Mouse (Mus musculus): Measurements from ENCODE around the gene Klf14. TPM values are rescaled to one million over a fixed set of nuclear protein-coding genes. Genes with fewer than 3 reads are reported as not detected.

Gene Klf14
- polyA plus RNA-seq, 1 experiment from 2014 or later: 0.10 TPM

DNA sequence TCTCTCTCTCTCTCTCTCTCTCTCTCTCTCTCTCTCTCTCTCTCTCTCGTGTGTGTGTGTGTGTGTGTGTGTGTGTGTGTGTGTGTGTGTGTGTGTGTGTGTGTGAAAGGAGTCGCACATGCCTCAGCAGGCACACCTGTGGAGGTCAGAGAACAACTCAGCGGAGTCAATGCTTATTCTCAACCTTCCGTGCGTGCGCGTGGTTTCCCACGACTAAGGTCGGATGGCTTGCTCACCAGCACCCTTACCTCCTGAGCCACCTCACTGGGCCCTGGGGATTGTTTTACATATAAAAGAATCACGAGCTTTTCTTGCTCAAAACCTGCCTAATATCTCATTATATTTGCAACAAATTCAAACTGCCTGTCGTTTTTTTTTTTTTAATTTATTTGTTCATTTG, 37.1 kb downstream of the Klf14 start:
- 77% methylated on average over 9 of the region's 11 CpGs for WGBS
- ATAC-seq (ENCODE audit: low FRiP score): no peak
- no peaks in the 10 kb centered on the region; the same call in 1 of the 2 replicates for H3K9me3 ChIP-seq
- H3K27ac ChIP-seq: no peak overlapping the region
- no peak overlapping the region for H3K9ac ChIP-seq
- no peaks in the 10 kb centered on the region for H3K27me3 ChIP-seq
- H3K4me2 ChIP-seq: 0 out of 2 replicates have a peak overlapping the region, but pooled peaks have one; percentile 46
- no peaks in the 10 kb centered on the region for H3K36me3 ChIP-seq
- peaks cover 5% of the 10 kb centered on the region for H3K4me1 ChIP-seq (replicated peaks)
- H3K4me3 ChIP-seq: no peak overlapping the region

DNA sequence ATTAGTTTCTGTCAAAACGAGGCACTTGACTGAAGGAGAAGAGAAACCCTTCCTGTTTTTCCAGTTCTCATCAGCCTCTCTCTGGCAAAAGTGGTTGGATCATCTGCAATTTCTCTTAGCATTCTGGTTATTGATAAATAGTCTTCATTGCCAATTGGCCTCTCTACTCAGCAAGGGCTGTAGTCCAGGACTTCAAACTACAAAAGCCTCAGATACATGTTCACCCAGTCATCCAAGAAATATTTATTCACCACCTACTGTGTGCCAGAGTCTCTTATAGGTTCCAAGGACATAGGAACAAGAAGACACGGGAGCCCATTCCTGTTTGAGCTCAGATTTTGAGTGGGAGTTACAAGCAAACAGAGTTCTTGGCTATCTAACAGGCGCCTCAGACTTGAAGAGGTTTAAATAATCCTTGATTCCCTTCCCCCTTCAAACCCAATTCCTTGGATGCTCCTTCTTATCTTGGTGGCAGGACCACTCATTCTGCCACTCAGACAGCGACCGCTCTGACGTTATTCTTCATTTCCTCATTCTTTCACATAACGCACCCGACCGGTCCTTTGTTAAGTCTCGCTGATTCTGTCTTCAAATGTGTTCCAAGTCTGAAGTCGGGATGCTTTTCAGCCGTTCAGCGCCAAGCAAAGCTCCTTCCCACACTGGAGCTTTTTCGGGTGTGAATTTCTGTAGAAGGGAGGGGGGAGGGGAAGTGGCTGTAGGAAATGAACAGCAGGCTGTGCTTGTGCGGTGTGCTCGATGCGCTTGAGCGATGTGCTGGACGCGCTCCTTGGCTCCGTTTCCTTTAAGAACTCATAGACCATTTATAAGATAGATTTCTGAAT, 37.8 kb downstream of the Klf14 start:
- no peak for ATAC-seq (ENCODE audit: low FRiP score)
- 43% methylated on average over 21 of the region's 21 CpGs for WGBS
- peak overlapping the region; percentile 17 for H3K4me3 ChIP-seq
- H3K36me3 ChIP-seq: no peaks in the 10 kb centered on the region
- no peaks in the 10 kb centered on the region; the same call in 1 of the 2 replicates for H3K9me3 ChIP-seq
- H3K4me1 ChIP-seq (replicated peaks): peaks cover 5% of the 10 kb centered on the region
- H3K27ac ChIP-seq: no peak overlapping the region
- H3K27me3 ChIP-seq: no peaks in the 10 kb centered on the region
- H3K9ac ChIP-seq: no peak overlapping the region
- H3K4me2 ChIP-seq: peak overlapping the region; percentile 46

DNA sequence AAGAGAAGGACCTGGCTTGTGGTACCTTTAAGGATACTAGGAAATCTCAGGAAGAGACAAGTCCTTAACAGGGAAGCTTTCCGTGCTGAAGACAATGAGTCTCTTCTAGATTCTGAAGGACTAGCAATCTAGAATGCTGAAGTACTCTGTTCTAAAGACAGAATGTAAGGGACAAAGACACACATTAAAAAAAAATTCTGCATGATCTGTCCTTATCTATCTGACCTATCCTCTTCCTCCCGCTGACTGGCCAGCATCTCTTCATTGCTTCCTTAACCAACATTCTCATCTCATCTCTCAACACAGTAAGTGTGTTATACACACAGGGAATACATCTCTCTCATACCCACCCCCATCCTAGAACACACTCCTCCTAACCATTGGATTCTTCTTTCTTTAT, 43.4 kb downstream of the Klf14 start, which contains the start of gene Tsga13:
Gene Tsga13, minus strand, starts transcription at position 101 of the 400 bp plus-strand sequence.
- H3K27ac ChIP-seq: no peak within 1 kb of the TSS
- WGBS: 93% methylated on average over 2 of the region's 2 CpGs

DNA sequence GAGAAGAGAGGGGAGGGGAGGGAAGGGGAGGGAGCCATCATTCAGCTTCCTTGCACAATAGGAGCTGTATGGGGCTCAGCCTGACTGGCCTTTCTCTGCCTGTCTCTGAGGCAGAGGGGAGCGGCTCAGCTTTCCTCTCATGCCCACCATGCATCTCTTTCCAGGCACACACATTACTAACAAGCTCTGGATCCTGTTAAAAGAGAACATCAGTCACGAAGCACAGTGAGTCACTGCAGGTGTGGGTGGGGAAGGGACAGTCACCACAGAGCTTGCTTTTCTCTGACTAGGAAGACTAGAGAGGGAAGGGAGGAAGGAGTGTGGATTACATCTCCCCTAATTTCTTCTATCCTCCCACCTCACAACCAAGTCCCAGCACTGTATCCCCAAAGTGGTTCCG, 50.9 kb downstream of the Klf14 start:
- Histone ChIP-seq H3K4me3 (no peak overlapping the region), H3K27ac (peak overlapping the region; percentile 6; the same call in 1 of the 2 replicates), H3K4me1 (replicated peaks) (no peaks in the 10 kb centered on the region), H3K4me2 (no peak overlapping the region), H3K27me3 (no peaks in the 10 kb centered on the region), H3K36me3 (no peaks in the 10 kb centered on the region), H3K9me3 (no peaks in the 10 kb centered on the region), H3K9ac (no peak overlapping the region)
- WGBS: 44% methylated on average over 3 of the region's 3 CpGs
- no peak for ATAC-seq (ENCODE audit: low FRiP score)

More for the DNA sequence above, 43.4 kb downstream of the Klf14 start, which contains the start of gene Tsga13:
- Histone ChIP-seq H3K27me3 (no peaks in the 10 kb centered on the region), H3K9ac (no peak within 1 kb of the TSS), H3K36me3 (no peaks in the 10 kb centered on the region), H3K4me3 (no peak within 1 kb of the TSS), H3K9me3 (no peaks in the 10 kb centered on the region), H3K4me2 (no peak within 1 kb of the TSS), H3K4me1 (replicated peaks) (peaks cover 5% of the 10 kb centered on the region)
- no peak for ATAC-seq (ENCODE audit: low FRiP score)

Other genes starting within 250 kb of the Klf14 start
- gene Mest, start 235.5 kb downstream of the Klf14 start, polyA plus RNA-seq (2015; fragmentation: Nextera tagmentation; extraction: Ambion mirVana): 367 and 379 TPM in 2 replicates
- gene Copg2, start 62.3 kb downstream of the Klf14 start, polyA plus RNA-seq (2015; fragmentation: Nextera tagmentation; extraction: Ambion mirVana): 31.8 and 34.9 TPM in 2 replicates
- 0.44 and 0.63 TPM in 2 replicates for gene Tsga13, start 43.5 kb downstream of the Klf14 start, polyA plus RNA-seq (2015; fragmentation: Nextera tagmentation; extraction: Ambion mirVana)

Measured in hindbrain, embryonic 13.5 days (tissue).